Mouse (Mus musculus): ENCODE results near the gene Rab11b.

DNA sequence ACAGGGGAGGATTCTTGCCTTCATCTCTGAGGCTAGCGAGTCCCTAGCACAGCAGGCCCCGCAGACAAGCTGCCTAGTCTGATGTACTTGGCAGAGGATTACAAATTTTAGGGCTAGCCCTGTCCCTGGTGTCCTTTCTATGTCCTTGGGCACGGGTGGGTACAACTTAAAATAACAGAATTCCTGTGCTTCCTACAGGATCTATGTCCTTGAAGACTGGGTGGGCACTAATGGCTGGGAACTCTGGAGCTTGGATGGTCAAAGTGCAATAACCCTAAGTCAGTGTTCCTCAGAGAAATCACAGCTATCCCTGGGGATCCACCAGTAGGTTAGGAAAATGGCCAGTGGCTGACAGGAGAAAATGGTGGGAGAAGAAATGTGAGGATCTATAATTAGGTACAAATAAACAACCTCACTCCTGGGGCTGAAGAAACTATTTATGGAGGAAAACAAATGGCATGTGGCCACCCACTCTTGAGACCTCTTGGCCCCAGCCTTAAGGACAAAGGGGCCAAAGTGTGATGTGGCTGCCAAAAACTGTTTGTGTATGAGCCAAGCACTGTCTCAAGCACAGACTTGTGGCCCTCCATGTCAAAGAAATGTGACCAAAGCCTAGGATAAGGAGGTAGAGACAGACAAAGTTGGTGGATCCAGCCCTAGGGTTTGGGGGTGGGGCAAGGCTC lies 4.1 kb downstream of the Rab11b start:
- TF ChIP-seq CTCF (IDR thresholded peaks at IDR 0.05; ENCODE audit: borderline replicate concordance, extremely low read depth, insufficient read depth, insufficient read length): no peak
- TF ChIP-seq POLR2A (IDR thresholded peaks at IDR 0.05; ENCODE audit: borderline replicate concordance, extremely low read depth, insufficient read depth, insufficient read length, poor library complexity, severe bottlenecking): no peak
